Mouse (Mus musculus) heart, embryonic 16.5 days (tissue): Measurements from ENCODE around the gene Tbl1x. TPM values are rescaled to one million over a fixed set of nuclear protein-coding genes. Genes with fewer than 3 reads are reported as not detected.

Experiments used
- ATAC-seq: fragments of 200-750 bp; cut with Nextera tagmentation; replicated peaks from 2 replicates; pipeline ENCODE4 v1.8.0; 2017; ENCODE audit warnings: moderate number of reproducible peaks; ENCODE audit not compliant: insufficient read depth, low FRiP score; ENCODE audit errors: extremely low read depth
- H3K27ac ChIP-seq: fragments of 300-500 bp; sonication (generic); 2 replicates; pipeline ENCODE4 v1.5.1; 2014; ENCODE audit warnings: mild to moderate bottlenecking, low read length, control low read depth, moderate library complexity
- H3K27me3 ChIP-seq: fragments of 300-500 bp; sonication (generic); 2 replicates; pipeline ENCODE4 v1.6.1; 2014; ENCODE audit warnings: low read length, mixed read lengths; ENCODE audit not compliant: control insufficient read depth, insufficient read depth
- H3K36me3 ChIP-seq: fragments of 300-500 bp; sonication (generic); 2 replicates; pipeline ENCODE4 v1.6.1; 2014; ENCODE audit not compliant: control insufficient read depth, insufficient read depth
- H3K4me1 ChIP-seq: fragments of 300-500 bp; sonication (generic); 2 replicates; pipeline ENCODE4 v1.6.1; 2014; ENCODE audit warnings: low read length, mixed read lengths; ENCODE audit not compliant: control insufficient read depth, insufficient read depth
- H3K4me2 ChIP-seq: fragments of 300-500 bp; sonication (generic); 2 replicates; pipeline ENCODE4 v1.6.1; 2014; ENCODE audit warnings: low read depth, mild to moderate bottlenecking, control low read depth, low read length
- H3K4me3 ChIP-seq: fragments of 300-500 bp; sonication (generic); 2 replicates; pipeline ENCODE4 v1.5.1; 2014; ENCODE audit warnings: mild to moderate bottlenecking, control low read depth, low read length
- H3K9ac ChIP-seq: fragments of 300-500 bp; sonication (generic); 2 replicates; pipeline ENCODE4 v1.6.1; 2014; ENCODE audit warnings: low read length, control low read depth
- H3K9me3 ChIP-seq: fragments of 300-500 bp; sonication (generic); replicated peaks from 2 replicates; pipeline ENCODE4 v1.6.1; 2016; ENCODE audit warnings: low read length; ENCODE audit not compliant: control insufficient read depth
- WGBS: fragments of 180-500 bp; shearing (Covaris S2); extraction: QIAGEN DNeasy Blood & Tissue Kit; methylation state at CpG from one replicate; pipeline ENCODE4 v1.1.7; 2014; 5-methylcytosine and 5-hydroxymethylcytosine counted together
- polyA plus RNA-seq: library from polyadenylated mRNA; unstranded; fragments of >200 nt; fragmentation: Nextera tagmentation; extraction: Ambion mirVana; gene quantifications from 2 replicates; pipeline ENCODE4 v1.2.1, GENCODE M21; 2015

Gene Tbl1x
- polyA plus RNA-seq, 1 experiment from 2014 or later = 55.5 TPM

GRCm38 (mm10) chrX:77611938-77612337 lies 101.1 kb downstream of the Tbl1x start:
- H3K27ac ChIP-seq = peak overlapping the region; percentile 27; the same call in 1 of the 2 replicates
- H3K4me1 ChIP-seq = peaks cover 29% of the 10 kb centered on the region
- no peak overlapping the region for H3K9ac ChIP-seq
- no peak overlapping the region for H3K4me3 ChIP-seq
- ATAC-seq = no peak
- H3K4me2 ChIP-seq = no peak overlapping the region
- no peaks in the 10 kb centered on the region for H3K27me3 ChIP-seq
- H3K36me3 ChIP-seq = no peaks in the 10 kb centered on the region
- 45% methylated on average over 3 of the region's 3 CpGs for WGBS
- no peaks in the 10 kb centered on the region for H3K9me3 ChIP-seq

- Histone ChIP-seq H3K27ac (no peak overlapping the region), H3K4me3 (no peak overlapping the region), H3K4me1 (peaks cover 23% of the 10 kb centered on the region), H3K27me3 (no peaks in the 10 kb centered on the region), H3K36me3 (no peaks in the 10 kb centered on the region), H3K9me3 (no peaks in the 10 kb centered on the region), H3K4me2 (no peak overlapping the region), H3K9ac (no peak overlapping the region)
- no peak for ATAC-seq
- 95% methylated on average over 1 of the region's 1 CpGs for WGBS
These were observed 102.2 kb downstream of the Tbl1x start for GRCm38 (mm10) chrX:77613041-77613440.

- WGBS = 44% methylated on average over 4 of the region's 4 CpGs
- no peaks in the 10 kb centered on the region for H3K36me3 ChIP-seq
- H3K4me3 ChIP-seq = no peak overlapping the region
- no peak overlapping the region; the same call in 1 of the 2 replicates for H3K4me2 ChIP-seq
- ATAC-seq = 0 out of 2 replicates have a peak, but pooled peaks have one; percentile 26
- no peak overlapping the region for H3K9ac ChIP-seq
- H3K27ac ChIP-seq = peak overlapping the region; percentile 84
- H3K9me3 ChIP-seq = no peaks in the 10 kb centered on the region
- no peaks in the 10 kb centered on the region for H3K27me3 ChIP-seq
- peaks cover 18% of the 10 kb centered on the region for H3K4me1 ChIP-seq
These were observed 105.0 kb downstream of the Tbl1x start for GRCm38 (mm10) chrX:77615735-77616293.

- Histone ChIP-seq H3K9me3 (no peaks in the 10 kb centered on the region), H3K4me2 (no peak overlapping the region), H3K4me3 (no peak overlapping the region), H3K36me3 (no peaks in the 10 kb centered on the region), H3K27ac (peak overlapping the region; percentile 84), H3K9ac (no peak overlapping the region), H3K4me1 (peaks cover 18% of the 10 kb centered on the region), H3K27me3 (no peaks in the 10 kb centered on the region)
- peak; percentile 79 for ATAC-seq
- 45% methylated on average over 6 of the region's 6 CpGs for WGBS
These were observed 106.7 kb downstream of the Tbl1x start for GRCm38 (mm10) chrX:77617368-77618144.

- Histone ChIP-seq H3K4me2 (no peak overlapping the region), H3K9me3 (no peaks in the 10 kb centered on the region), H3K4me1 (peaks cover 2% of the 10 kb centered on the region; the same call in 1 of the 2 replicates), H3K27me3 (no peaks in the 10 kb centered on the region), H3K27ac (no peak overlapping the region), H3K9ac (no peak overlapping the region), H3K36me3 (0 out of 2 replicates have a peak, but pooled peaks cover 2% of the 10 kb centered on the region), H3K4me3 (no peak overlapping the region)
- WGBS = 68% methylated on average over 2 of the region's 2 CpGs
- ATAC-seq = no peak
These were observed 119.6 kb downstream of the Tbl1x start for GRCm38 (mm10) chrX:77630439-77630838.

- Histone ChIP-seq H3K27me3 (no peaks in the 10 kb centered on the region), H3K27ac (no peak overlapping the region), H3K4me3 (no peak overlapping the region), H3K36me3 (0 out of 2 replicates have a peak, but pooled peaks cover 2% of the 10 kb centered on the region), H3K9me3 (no peaks in the 10 kb centered on the region), H3K9ac (no peak overlapping the region), H3K4me1 (no peaks in the 10 kb centered on the region), H3K4me2 (no peak overlapping the region)
- WGBS = 77% methylated on average over 3 of the region's 3 CpGs
- no peak for ATAC-seq
These were observed 125.7 kb downstream of the Tbl1x start for GRCm38 (mm10) chrX:77636499-77636898.

- WGBS = 7% methylated on average over 3 of the region's 3 CpGs
- ATAC-seq = no peak
- H3K27me3 ChIP-seq = no peaks in the 10 kb centered on the region
- H3K4me3 ChIP-seq = no peak overlapping the region
- H3K9ac ChIP-seq = no peak overlapping the region
- 0 out of 2 replicates have a peak, but pooled peaks cover 2% of the 10 kb centered on the region for H3K36me3 ChIP-seq
- no peak overlapping the region for H3K27ac ChIP-seq
- H3K4me2 ChIP-seq = no peak overlapping the region
- no peaks in the 10 kb centered on the region for H3K4me1 ChIP-seq
- no peaks in the 10 kb centered on the region for H3K9me3 ChIP-seq
These were observed 127.3 kb downstream of the Tbl1x start for GRCm38 (mm10) chrX:77638076-77638475.

- 71% methylated on average over 4 of the region's 4 CpGs for WGBS
- Histone ChIP-seq H3K27me3 (no peaks in the 10 kb centered on the region), H3K4me2 (no peak overlapping the region), H3K27ac (no peak overlapping the region), H3K9ac (no peak overlapping the region), H3K9me3 (no peaks in the 10 kb centered on the region), H3K4me3 (no peak overlapping the region), H3K4me1 (no peaks in the 10 kb centered on the region), H3K36me3 (peaks cover 7% of the 10 kb centered on the region; the same call in 1 of the 2 replicates)
- no peak for ATAC-seq
These were observed 129.5 kb downstream of the Tbl1x start for GRCm38 (mm10) chrX:77640301-77640700.

- H3K4me3 ChIP-seq = no peak overlapping the region
- H3K4me2 ChIP-seq = no peak overlapping the region
- 83% methylated on average over 7 of the region's 7 CpGs for WGBS
- peaks cover 21% of the 10 kb centered on the region for H3K36me3 ChIP-seq
- no peaks in the 10 kb centered on the region for H3K4me1 ChIP-seq
- no peak overlapping the region for H3K27ac ChIP-seq
- H3K9me3 ChIP-seq = no peaks in the 10 kb centered on the region
- H3K27me3 ChIP-seq = no peaks in the 10 kb centered on the region
- no peak for ATAC-seq
- H3K9ac ChIP-seq = no peak overlapping the region
These were observed 135.4 kb downstream of the Tbl1x start for GRCm38 (mm10) chrX:77646164-77646563.
